Mouse (Mus musculus) ES-Bruce4 (cell line): ENCODE results near the gene Slc45a3.

Experiments
- CTCF ChIP-seq: IDR thresholded peaks from one replicate; pipeline ENCODE4 v1.8.1; 2011; ENCODE audit warnings: low read depth, low read length
- EP300 ChIP-seq: IDR thresholded peaks from 2 replicates; pipeline ENCODE4 v1.6.1; 2011; ENCODE audit warnings: low read depth, low read length; ENCODE audit not compliant: insufficient read depth
- POLR2A ChIP-seq: IDR thresholded peaks from one replicate; pipeline ENCODE4 v1.8.1; 2011; ENCODE audit warnings: low read length; ENCODE audit not compliant: insufficient read depth

GRCm38 (mm10) chr1:132012861-132013260, 50.1 kb downstream of the Slc45a3 start:
- no peak for TF ChIP-seq EP300
- no peak for TF ChIP-seq POLR2A
- TF ChIP-seq CTCF: no peak
